In the genomic region with DNA sequence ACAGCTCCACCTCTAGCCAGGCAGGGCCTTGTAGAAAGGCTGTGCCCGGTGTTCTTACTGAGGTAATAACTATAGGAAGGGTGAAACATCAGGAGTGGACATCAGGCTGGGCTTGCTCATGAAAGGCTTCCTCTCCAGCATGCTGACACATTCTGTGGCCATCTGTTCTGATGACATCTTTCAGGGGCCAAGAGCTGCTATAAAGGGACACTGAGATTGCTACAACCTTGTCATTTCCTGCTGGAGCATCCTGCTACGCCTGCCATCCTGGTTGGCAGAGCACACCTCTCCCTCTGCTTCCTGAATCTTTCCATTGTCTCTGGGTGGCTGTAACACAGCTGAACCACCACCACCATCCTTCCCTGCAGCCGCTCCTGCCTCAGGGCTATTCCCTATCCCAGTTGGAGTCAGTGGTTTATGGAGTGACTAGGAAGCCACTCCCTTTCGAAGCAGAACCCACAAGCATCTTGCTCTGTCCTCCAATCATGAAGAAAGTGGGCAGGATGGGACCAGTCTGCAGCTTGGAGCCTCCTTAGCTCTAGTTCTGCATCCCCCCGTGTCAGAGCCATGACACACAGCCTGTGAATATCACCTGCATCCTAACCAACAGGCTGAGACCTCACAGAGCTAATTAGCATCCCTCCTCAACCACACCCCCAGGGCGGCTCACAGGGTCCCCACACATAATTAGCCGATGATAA, we compare ENCODE assay signal across 29 mouse cellular contexts.
DNase-seq lines count a peak whose midpoint lies in the region; ATAC-seq lines count a peak whose summit lies in the region.
"Had no signal": no experiment of that assay in that cellular context is flagged by ENCODE, and none has a peak within 500 bp of the region (broad histone marks: within the 10 kb centered on the region; RNA-seq: fewer than 3 reads in every experiment).

No protein-coding gene starts in this region.

- DNase-seq in ZHBTc4 (ENCODE audit: low read depth, low spot score) = peak; percentile 1
- peak; percentile 12 for DNase-seq in cerebellum, adult 11 months
- peak; percentile 48 for DNase-seq in cerebellum, adult 9-10 months
- DNase-seq in left cerebral cortex, postnatal 4 days = no peak
- DNase-seq in spleen, postnatal 36 days (ENCODE audit: low spot score in 2 of 2) = no peak
- no peak for DNase-seq in c-Kit-positive CD71-positive TER-119-positive erythroid progenitor cells, embryonic 14.5 days (ENCODE audit: low spot score)
- DNase-seq: adrenal gland, adult 2 months; gastrocnemius, postnatal 36 days; heart, adult 2 months; kidney, adult 8-10 months; kidney, postnatal 4 days; layer of hippocampus, postnatal 36 days; liver; lung, embryonic 14.5 days; lung, postnatal 14 days; right cerebral cortex, postnatal 4 days; thymus, postnatal 4 days had no signal

- no peak overlapping the region for H3K9ac ChIP-seq in hindbrain, embryonic 16.5 days (ENCODE audit: low read depth, low read length)
- no peak overlapping the region for H3K9ac ChIP-seq in hindbrain, embryonic 13.5 days
- H3K9ac ChIP-seq: embryonic facial prominence, embryonic 13.5 days; forebrain, embryonic 15.5 days; heart, embryonic 12.5 days; liver, embryonic 14.5 days; lung, embryonic 14.5 days; neural tube, embryonic 12.5 days had no signal

- ATAC-seq in hindbrain, embryonic 16.5 days = peak; percentile 58; the same call in 1 of the 2 replicates
- no peak for ATAC-seq in hindbrain, embryonic 13.5 days (ENCODE audit: low FRiP score)
- ATAC-seq: activated CD4-positive, CD25-positive, alpha-beta regulatory T cell, adult 4 months; forebrain, embryonic 15.5 days; intestine, embryonic 16.5 days had no signal

- H3K27ac ChIP-seq in hindbrain, embryonic 16.5 days (ENCODE audit: low read depth, low read length) = no peak overlapping the region
- no peak overlapping the region for H3K27ac ChIP-seq in hindbrain, embryonic 13.5 days
- H3K27ac ChIP-seq: embryonic facial prominence, embryonic 13.5 days; forebrain, embryonic 10.5 days; forebrain, embryonic 15.5 days; heart, adult 2 months; kidney, postnatal 0 days; liver, embryonic 14.5 days; neural tube, embryonic 12.5 days had no signal

- H3K27me3 ChIP-seq in hindbrain, embryonic 16.5 days (replicated peaks; ENCODE audit: control insufficient read depth, insufficient read depth, low read length) = no peaks in the 10 kb centered on the region; the same call in 1 of the 2 replicates
- peaks cover 16% of the 10 kb centered on the region; the same call in 1 of the 2 replicates for H3K27me3 ChIP-seq in hindbrain, embryonic 13.5 days
- H3K27me3 ChIP-seq: forebrain, embryonic 15.5 days; neural tube, embryonic 12.5 days had no signal

- H3K9me3 ChIP-seq in hindbrain, embryonic 16.5 days (ENCODE audit: control insufficient read depth, low read length) = no peaks in the 10 kb centered on the region
- no peaks in the 10 kb centered on the region for H3K9me3 ChIP-seq in hindbrain, embryonic 13.5 days
- H3K9me3 ChIP-seq: embryonic facial prominence, embryonic 13.5 days; forebrain, embryonic 10.5 days; forebrain, embryonic 15.5 days; heart, embryonic 12.5 days; neural tube, embryonic 12.5 days had no signal

- intact Hi-C loops in left cerebral cortex, postnatal 4 days (cut with DNase I) = no loop called here

- no peak overlapping the region for H3K4me3 ChIP-seq in hindbrain, embryonic 16.5 days (ENCODE audit: low read length)
- no peak overlapping the region for H3K4me3 ChIP-seq in hindbrain, embryonic 13.5 days
- H3K4me3 ChIP-seq: embryonic facial prominence, embryonic 13.5 days; forebrain, embryonic 10.5 days; forebrain, embryonic 15.5 days; heart, adult 2 months; heart, embryonic 12.5 days; myocyte; neural tube, embryonic 12.5 days had no signal

- no peaks in the 10 kb centered on the region; the same call in 1 of the 2 replicates for H3K4me1 ChIP-seq in hindbrain, embryonic 16.5 days (ENCODE audit: control insufficient read depth, insufficient read depth, low read depth, low read length)
- H3K4me1 ChIP-seq in hindbrain, embryonic 13.5 days (replicated peaks) = peaks cover 8% of the 10 kb centered on the region; the same call in 1 of the 2 replicates
- H3K4me1 ChIP-seq: embryonic facial prominence, embryonic 13.5 days; forebrain, embryonic 15.5 days; heart, embryonic 12.5 days; neural tube, embryonic 12.5 days had no signal

- no peak overlapping the region for H3K4me2 ChIP-seq in hindbrain, embryonic 16.5 days (ENCODE audit: low read length)
- no peak overlapping the region for H3K4me2 ChIP-seq in hindbrain, embryonic 13.5 days
- H3K4me2 ChIP-seq: embryonic facial prominence, embryonic 13.5 days; forebrain, embryonic 15.5 days; heart, embryonic 12.5 days; lung, embryonic 14.5 days; neural tube, embryonic 12.5 days had no signal

- H3K36me3 ChIP-seq in hindbrain, embryonic 16.5 days (ENCODE audit: control insufficient read depth, insufficient read depth, low read length) = no peaks in the 10 kb centered on the region
- no peaks in the 10 kb centered on the region for H3K36me3 ChIP-seq in hindbrain, embryonic 13.5 days
- H3K36me3 ChIP-seq: embryonic facial prominence, embryonic 13.5 days; forebrain, embryonic 10.5 days; forebrain, embryonic 15.5 days; heart, embryonic 12.5 days; neural tube, embryonic 12.5 days had no signal

- 47% methylated on average over 7 of the region's 7 CpGs for WGBS in hindbrain, embryonic 16.5 days
- WGBS in hindbrain, embryonic 13.5 days = 60% methylated on average over 7 of the region's 7 CpGs

Comparison
In these comparisons a context has a peak if more than half of its experiments do, and no peak if none do; other contexts are left out.
1. DNase-seq: peak in ZHBTc4 (single experiment), cerebellum, adult 11 months (single experiment) and cerebellum, adult 9-10 months (single experiment); none in left cerebral cortex, postnatal 4 days (single experiment), spleen, postnatal 36 days (0 of 2) and c-Kit-positive CD71-positive TER-119-positive erythroid progenitor cells, embryonic 14.5 days (single experiment).